Mouse (Mus musculus): ENCODE results near the gene Wdr31. TPM values are rescaled to one million over a fixed set of nuclear protein-coding genes. Genes with fewer than 3 reads are reported as not detected.

Wdr31 gene
- total and polyA plus RNA-seq, 3 experiments: 3.0 to 5.0 (median 3.8) TPM

- no peaks in the 10 kb centered on the region for H3K9me3 ChIP-seq (replicated peaks; ENCODE audit: low read length)
- H3K4me3 ChIP-seq (replicated peaks in 1 of 3; ENCODE audit: low read depth in 2 of 3, low read length in 2 of 3, poor library complexity in 1 of 3): no peak overlapping the region
- no peak for DNase-seq (ENCODE audit: extremely low read depth)
- dilution Hi-C loops (cut with MboI; ENCODE audit: extremely low pct_ligation_motif_present, extremely low pct_unique_long_range_greater_than_20kb, low sequenced_read_pairs) (no loop called here), in situ Hi-C loops (cut with MboI; ENCODE audit: low pct_ligation_motif_present, low pct_unique_long_range_greater_than_20kb, low sequenced_read_pairs) (no loop called here)
- H3K79me2 ChIP-seq (replicated peaks; ENCODE audit: control insufficient read depth, extremely low read depth, insufficient read depth, poor library complexity, severe bottlenecking): no peaks in the 10 kb centered on the region; the same call in 1 of the 2 replicates
- H3K4me2 ChIP-seq (ENCODE audit: insufficient read depth, low read depth, poor library complexity, severe bottlenecking): no peak overlapping the region
- H3K9ac ChIP-seq (ENCODE audit: insufficient read depth, low read depth): no peak overlapping the region
- H3K27me3 ChIP-seq (replicated peaks): no peaks in the 10 kb centered on the region
- H3K36me3 ChIP-seq (replicated peaks in 1 of 2; ENCODE audit: control insufficient read depth in 1 of 2, insufficient read depth in 1 of 2, low read length in 1 of 2): peaks cover 92 to 100% of the 10 kb centered on the region in 2 experiments
- no peak for TF ChIP-seq USF2 (conservative IDR thresholded peaks at IDR 0.05; ENCODE audit: low read depth, low read length)
- no peak for TF ChIP-seq IRF4 (IDR thresholded peaks at IDR 0.05; ENCODE audit: low read depth, low read length)
- no peak for TF ChIP-seq TCF12 (IDR thresholded peaks at IDR 0.05; ENCODE audit: low read depth, low read length)
- no peak for TF ChIP-seq CHD2 (IDR thresholded peaks at IDR 0.05; ENCODE audit: low read length)
- TF ChIP-seq BHLHE40 (IDR thresholded peaks at IDR 0.05; ENCODE audit: low read depth, low read length): no peak
- TF ChIP-seq NRF1 (IDR thresholded peaks at IDR 0.05; ENCODE audit: low read depth, low read length): no peak
- no peak for TF ChIP-seq MEF2A (IDR thresholded peaks at IDR 0.05; ENCODE audit: borderline replicate concordance, low read depth, low read length)
- TF ChIP-seq POLR2A (IDR thresholded peaks at IDR 0.05; ENCODE audit: low read depth, low read length): no peak
- TF ChIP-seq HCFC1 (IDR thresholded peaks at IDR 0.05; ENCODE audit: low read depth, low read length): no peak
- no peak for TF ChIP-seq MAZ (IDR thresholded peaks at IDR 0.05; ENCODE audit: low read depth, low read length)
- no peaks in the 10 kb centered on the region for H3K4me1 ChIP-seq (ENCODE audit: control insufficient read depth in 1 of 2, insufficient read depth in 2 of 2)
- H3K27ac ChIP-seq (ENCODE audit: insufficient read depth, low read depth): no peak overlapping the region
Measured at GRCm38 (mm10) chr4:62419091-62419490, 51.6 kb downstream of the Wdr31 start.

DNA sequence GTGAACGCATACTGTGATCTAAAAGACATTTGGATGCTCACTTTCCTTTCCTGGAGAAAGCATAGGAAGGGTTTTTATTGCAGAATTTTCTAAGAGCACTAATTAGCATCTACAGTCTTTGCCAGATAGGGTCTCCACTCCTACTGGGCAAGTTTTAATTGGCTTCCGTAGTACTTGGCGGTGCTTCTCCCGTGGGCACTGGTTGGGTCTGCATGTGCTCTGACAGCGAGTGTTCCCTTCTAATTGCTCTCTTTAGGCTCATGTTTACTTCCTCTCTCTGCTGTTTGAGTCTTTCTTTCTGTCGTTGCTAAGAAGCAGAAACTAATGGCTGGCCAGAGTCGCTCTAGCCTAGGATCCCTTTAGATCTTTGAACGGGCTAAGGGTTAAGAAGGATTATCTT lies 52.2 kb downstream of the Wdr31 start:
- peaks cover 91 to 100% of the 10 kb centered on the region in 2 experiments for H3K36me3 ChIP-seq (replicated peaks in 1 of 2; ENCODE audit: control insufficient read depth in 1 of 2, insufficient read depth in 1 of 2, low read length in 1 of 2)
- TF ChIP-seq CTCF (conservative IDR thresholded peaks at IDR 0.05 in 1 of 2, IDR thresholded peaks at IDR 0.05 in 1 of 2; ENCODE audit: low read depth in 2 of 2, low read length in 2 of 2): no peak
- TF ChIP-seq TBP (conservative IDR thresholded peaks at IDR 0.05; ENCODE audit: low read depth, low read length): no peak
- no peak for TF ChIP-seq E2F4 (IDR thresholded peaks at IDR 0.05; ENCODE audit: insufficient replicate concordance, low read depth, low read length)
- TF ChIP-seq ZMIZ1 (IDR thresholded peaks at IDR 0.05; ENCODE audit: low read depth, low read length): no peak
- no peak for TF ChIP-seq KAT2A (IDR thresholded peaks at IDR 0.05; ENCODE audit: insufficient replicate concordance, low read length)
- TF ChIP-seq SMC3 (IDR thresholded peaks at IDR 0.05; ENCODE audit: low read depth, low read length): no peak
- no peak for TF ChIP-seq NRF1 (IDR thresholded peaks at IDR 0.05; ENCODE audit: low read depth, low read length)
- no peak for TF ChIP-seq RCOR1 (conservative IDR thresholded peaks at IDR 0.05; ENCODE audit: low read depth, low read length)
- TF ChIP-seq POLR2A (IDR thresholded peaks at IDR 0.05; ENCODE audit: low read depth, low read length): no peak
- no peak for TF ChIP-seq ZKSCAN1 (IDR thresholded peaks at IDR 0.05; ENCODE audit: borderline replicate concordance, low read depth, low read length)
- no peak for TF ChIP-seq MAZ (IDR thresholded peaks at IDR 0.05; ENCODE audit: low read depth, low read length)
- TF ChIP-seq HCFC1 (IDR thresholded peaks at IDR 0.05; ENCODE audit: low read depth, low read length): no peak
- no peak for TF ChIP-seq PAX5 (IDR thresholded peaks at IDR 0.05; ENCODE audit: low read length)
- TF ChIP-seq BHLHE40 (IDR thresholded peaks at IDR 0.05; ENCODE audit: low read depth, low read length): no peak
- TF ChIP-seq MAX (IDR thresholded peaks at IDR 0.05; ENCODE audit: low read length): no peak
- in situ Hi-C loops (cut with MboI; ENCODE audit: low pct_ligation_motif_present, low pct_unique_long_range_greater_than_20kb, low sequenced_read_pairs) (no loop called here), dilution Hi-C loops (cut with MboI; ENCODE audit: extremely low pct_ligation_motif_present, extremely low pct_unique_long_range_greater_than_20kb, low sequenced_read_pairs) (no loop called here)
- no peak for DNase-seq (ENCODE audit: extremely low read depth)
- H3K4me3 ChIP-seq (replicated peaks in 1 of 3; ENCODE audit: low read depth in 2 of 3, low read length in 2 of 3, poor library complexity in 1 of 3): no peak overlapping the region
- no peak overlapping the region for H3K9ac ChIP-seq (ENCODE audit: insufficient read depth, low read depth)
- H3K27me3 ChIP-seq (replicated peaks): no peaks in the 10 kb centered on the region
- H3K4me1 ChIP-seq (ENCODE audit: control insufficient read depth in 1 of 2, insufficient read depth in 2 of 2): no peaks in the 10 kb centered on the region
- no peak overlapping the region for H3K27ac ChIP-seq (ENCODE audit: insufficient read depth, low read depth)
- H3K4me2 ChIP-seq (ENCODE audit: insufficient read depth, low read depth, poor library complexity, severe bottlenecking): no peak overlapping the region
- no peaks in the 10 kb centered on the region for H3K9me3 ChIP-seq (replicated peaks; ENCODE audit: low read length)
- H3K79me2 ChIP-seq (replicated peaks; ENCODE audit: control insufficient read depth, extremely low read depth, insufficient read depth, poor library complexity, severe bottlenecking): no peaks in the 10 kb centered on the region; the same call in none of the 2 replicates
